Mouse (Mus musculus) CD4-positive, CD25-positive, alpha-beta regulatory T cell, adult 2 months (primary cell): Measurements from ENCODE around the gene Ccdc22.

Source experiments
- DNase-seq: peaks from one replicate; pipeline ENCODE4 v3.0.0-alpha.2; 2012; ENCODE audit warnings: low read depth, low spot score

Gene Ccdc22

DNA sequence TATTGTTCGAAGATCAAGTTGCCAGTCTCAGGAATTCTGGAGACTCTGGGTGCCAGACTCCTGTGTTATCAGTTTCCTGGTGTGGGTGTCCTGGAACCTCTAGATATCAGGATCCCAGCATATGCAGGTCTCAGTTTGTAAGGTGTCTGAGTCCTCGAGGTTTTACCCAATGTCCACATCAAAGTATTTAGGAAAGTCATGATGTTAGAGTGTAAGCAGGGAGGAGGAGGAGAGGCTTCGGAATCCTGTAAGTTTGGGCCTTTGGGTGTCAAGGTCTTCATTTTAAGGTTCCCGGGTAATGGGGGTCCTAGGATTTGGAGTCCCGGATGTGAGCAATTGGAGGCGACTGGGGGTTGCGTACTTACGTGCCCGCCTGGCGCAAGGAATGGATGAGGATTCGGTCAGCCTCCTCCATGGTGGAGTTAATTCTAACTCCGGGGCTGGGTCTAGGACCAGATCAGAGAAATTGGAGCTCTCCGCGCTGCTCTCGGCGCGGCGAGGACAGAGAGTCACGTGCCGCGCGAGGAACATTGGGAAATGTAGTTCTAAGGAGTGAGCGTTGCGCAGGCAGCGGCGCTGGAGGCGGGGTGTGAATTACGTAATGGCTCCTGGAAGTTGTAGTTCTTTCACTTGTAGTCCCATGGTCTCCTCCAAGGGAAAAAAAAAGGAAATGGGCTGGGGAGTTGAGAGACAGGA is at the start of gene Ccdc22:
Ccdc22 (minus strand) TSS at position 639 of the 696 bp plus-strand sequence.
- peak; percentile 87 for DNase-seq

DNA sequence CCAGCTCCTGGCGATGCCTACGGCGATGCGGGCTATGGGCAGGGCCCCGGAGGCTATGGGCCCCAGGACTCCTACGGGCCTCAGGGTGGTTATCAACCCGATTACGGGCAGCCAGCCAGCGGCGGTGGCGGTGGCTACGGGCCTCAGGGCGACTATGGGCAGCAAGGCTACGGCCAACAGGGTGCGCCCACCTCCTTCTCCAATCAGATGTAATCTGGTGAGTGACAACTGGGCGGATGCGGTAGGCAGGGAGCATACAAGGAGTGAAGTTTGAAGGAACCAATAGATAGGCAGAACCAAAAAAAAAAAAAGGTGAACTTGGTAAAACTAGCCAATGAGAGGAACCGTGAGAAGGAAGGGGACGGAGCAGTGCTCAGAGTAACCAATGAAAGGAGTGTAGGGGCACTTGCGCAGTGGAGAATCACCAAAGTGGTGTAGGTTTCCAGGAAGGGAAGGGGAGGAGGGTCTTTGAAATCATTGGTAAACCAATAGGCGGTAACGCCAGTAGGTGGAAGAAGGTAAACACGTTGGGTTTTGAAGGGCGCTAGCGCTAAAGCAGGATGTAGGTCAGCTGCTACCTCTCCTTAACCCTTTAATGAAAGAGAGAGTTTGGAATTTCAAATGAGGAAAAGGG is 43.5 kb upstream of the Ccdc22 start:
- peak; percentile 92 for DNase-seq

DNA sequence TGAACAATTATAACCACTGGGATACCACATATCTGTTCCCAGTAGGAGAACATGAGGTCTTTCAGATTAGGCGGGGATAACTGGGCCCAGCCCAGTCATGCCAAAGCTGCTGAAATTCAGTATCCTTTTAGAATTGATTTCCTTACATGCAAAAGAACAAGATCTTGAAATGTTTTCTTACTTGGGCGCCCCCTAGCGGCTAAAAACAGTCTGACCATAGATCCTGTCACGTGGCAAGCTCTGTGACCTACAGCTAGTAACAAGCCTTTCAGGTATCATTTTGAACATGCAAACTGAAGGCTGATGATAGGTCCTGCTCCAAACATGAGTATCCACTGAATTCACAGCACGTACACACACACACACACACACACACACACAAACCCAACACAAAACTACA is 40.0 kb upstream of the Ccdc22 start:
- peak; percentile 88 for DNase-seq

DNA sequence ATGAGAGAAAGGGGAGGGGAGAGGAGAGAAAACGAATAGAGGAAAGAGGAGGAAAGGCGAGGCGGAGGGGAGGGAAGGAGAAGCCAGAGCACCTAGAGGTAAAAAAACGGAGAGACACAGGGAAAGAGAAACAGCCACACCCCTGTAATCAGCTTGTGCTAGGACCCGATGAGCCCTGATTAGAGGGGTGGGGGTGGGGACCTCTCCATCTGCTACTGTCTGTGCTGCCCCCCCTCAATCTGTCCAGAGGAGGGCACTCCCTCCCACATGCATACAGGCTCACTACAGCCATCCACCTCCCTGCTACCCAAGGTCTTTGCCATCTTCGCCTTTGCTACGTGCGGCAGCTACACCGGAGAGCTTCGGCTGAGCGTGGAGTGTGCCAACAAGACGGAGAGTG is 35.5 kb upstream of the Ccdc22 start:
- DNase-seq = no peak

DNA sequence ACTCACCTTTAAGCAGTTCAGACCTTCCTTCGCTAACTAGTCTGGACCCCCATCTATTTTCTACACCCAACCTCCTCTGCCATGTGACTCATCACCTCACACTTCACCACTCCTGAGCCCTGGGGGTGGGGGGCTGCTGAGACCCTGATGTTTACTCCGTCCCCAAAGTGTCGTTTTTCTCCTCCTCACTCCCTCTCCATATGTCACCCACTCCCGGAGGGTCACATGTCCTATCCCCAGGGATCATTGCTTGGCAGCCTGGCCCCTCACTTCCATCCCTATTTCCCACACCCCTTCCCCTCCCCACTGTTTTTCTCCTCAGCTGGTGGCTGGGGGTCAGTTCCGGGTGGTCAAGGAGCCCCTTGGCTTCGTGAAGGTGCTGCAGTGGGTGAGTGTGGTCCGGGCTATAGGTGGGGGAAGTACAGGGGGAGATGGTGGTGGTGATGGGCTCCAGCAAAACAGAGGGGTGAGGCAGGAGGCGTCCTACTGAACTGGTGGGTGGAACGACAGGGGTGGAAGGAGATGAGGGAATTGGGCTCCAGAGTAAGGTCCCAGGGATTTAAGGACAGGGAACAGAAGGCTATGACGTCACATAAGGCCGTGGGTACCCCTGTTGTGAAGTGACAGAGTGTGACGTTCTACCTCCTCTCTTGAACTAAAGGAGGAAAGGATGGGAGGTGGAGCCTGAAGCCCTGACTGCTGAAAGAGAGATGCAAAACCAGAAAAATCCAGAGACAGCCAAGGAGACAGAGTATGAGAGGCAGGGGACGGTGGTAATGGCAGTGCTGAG is 34.4 kb upstream of the Ccdc22 start:
- DNase-seq = no peak

DNA sequence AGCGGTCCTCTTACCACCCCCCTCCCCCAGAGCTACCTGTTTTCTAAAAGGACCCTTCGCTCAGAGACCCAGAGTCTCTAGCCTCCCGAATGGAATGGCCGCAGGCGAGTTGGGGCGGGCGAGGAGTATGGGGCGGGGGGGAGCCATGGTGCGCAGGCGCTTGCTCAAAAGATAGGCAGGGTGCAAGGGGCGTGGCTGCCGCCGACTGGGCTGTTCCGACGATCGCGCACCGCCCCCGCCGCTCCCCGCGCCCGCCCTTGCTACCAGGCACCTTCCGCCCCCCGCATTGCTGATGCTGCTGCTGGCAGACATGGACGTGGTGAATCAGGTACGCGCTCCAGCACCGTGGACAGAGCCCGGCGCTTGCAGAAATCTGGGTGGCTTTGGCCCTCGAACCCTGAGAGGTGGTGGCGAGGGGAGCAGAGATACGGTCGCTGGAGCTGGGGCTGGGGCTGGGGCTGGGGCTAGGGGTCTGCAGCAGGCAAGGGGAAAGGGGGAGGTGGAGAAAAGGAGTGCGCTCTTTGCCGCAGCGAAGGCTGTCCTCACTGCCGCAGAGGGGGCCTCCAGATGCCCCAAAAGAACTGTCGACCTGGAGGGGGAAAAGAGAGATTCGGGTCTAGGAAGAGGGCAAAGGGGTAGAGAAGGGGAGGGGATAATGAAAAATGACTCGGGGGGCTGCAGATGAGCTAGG is 33.2 kb upstream of the Ccdc22 start, which contains the start of gene Syp:
Syp (plus strand) TSS at position 71 of the 691 bp plus-strand sequence.
- peak; percentile 91 for DNase-seq

DNA sequence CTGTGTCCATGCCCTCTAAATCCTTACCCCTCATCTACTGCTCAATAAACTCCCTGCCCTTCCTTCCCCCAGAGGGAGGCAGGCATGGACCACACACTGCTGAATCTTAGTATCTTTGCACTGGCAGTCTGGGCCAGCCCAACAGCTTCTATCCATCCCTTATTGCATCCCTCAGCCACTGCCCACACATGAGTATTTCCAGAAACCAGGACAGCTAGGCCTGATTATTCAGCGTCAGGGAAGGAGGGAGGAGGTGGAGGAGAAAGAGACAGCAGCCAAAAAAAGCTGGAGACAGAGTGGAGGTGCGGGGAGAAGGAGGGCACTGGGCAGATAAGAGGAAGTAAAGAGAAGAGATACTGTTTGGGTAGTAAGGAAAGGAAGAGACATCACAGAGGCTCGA is 29.8 kb upstream of the Ccdc22 start:
- DNase-seq = no peak

DNA sequence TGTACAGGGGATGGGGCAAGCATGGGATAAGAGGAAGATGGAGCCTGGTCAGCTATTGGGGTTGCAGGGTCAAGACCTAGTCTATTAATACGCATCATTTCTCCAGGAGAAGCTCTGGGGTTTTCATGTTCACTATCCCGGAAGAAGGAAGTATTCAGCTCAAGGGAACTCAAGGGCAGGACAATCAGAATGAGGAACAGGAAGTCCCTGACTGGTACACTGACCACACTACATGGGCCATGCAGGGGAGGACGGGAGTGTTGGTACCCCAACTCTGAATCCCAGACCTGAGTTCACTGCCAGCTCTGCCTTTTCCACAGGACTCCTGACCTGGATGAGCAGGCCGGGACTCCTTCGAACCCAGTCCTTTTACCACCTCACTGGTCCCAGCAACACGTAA is 27.2 kb upstream of the Ccdc22 start:
- no peak for DNase-seq

DNA sequence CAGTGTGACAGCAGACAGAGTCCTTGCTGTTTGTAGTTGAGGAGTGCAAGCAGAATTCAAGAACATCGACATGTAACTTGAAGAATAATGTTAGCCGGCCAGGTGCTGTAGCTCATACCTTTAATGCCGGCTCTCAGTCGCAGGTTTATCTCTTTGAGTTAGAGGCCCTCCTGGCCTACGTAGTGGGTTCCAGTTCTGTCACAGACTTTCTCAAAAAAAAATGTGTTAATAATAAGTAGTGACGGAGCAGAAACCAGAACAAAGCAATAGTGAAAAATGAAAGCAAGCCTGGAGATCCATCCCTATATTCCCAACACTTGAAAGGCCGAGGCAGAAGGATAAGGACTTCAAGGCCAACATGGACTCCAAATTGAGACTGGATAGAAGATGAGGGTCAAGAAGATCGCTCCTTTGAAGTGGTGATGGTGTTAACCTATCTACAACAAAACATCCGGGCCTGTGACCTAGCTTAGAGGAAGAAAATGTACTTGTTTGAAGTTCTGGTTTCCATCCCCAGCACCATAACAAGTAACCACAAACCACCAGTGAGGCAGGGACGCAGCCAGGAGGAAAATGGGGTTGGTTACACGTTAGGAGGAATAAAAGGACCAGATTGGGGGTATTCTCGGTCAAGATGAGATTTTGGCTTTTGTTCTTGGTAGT is 12.7 kb upstream of the Ccdc22 start:
- peak; percentile 68 for DNase-seq

DNA sequence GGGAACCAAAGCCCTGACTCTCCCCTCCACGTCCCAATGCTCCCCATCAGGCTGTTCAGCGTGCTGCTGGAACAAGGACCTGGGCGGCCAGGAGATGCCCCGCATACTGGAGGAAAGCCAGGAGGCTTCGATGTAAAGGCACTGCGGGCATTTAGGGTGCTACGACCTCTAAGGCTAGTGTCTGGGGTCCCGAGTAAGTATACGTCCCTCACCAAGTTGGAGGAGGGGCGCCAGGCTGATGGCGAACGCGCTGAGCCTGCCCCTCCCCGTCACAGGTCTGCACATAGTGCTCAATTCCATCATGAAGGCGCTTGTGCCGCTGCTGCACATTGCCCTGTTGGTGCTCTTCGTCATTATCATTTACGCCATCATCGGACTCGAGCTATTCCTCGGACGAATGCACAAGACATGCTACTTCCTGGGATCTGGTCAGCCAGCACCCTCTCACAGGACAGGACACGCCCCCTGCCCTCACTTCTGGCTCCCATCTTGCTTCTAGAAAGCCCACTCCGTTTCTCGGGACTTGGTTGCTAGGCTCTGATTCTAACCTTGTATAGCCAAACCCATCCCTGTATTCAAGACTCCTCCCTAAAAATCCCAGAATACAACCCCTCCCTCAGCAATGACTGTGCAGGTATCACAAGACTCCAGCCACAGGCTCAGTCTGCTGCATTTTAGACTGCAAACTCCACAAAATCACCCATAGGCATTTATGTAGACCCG is 5.4 kb upstream of the Ccdc22 start:
- no peak for DNase-seq

DNA sequence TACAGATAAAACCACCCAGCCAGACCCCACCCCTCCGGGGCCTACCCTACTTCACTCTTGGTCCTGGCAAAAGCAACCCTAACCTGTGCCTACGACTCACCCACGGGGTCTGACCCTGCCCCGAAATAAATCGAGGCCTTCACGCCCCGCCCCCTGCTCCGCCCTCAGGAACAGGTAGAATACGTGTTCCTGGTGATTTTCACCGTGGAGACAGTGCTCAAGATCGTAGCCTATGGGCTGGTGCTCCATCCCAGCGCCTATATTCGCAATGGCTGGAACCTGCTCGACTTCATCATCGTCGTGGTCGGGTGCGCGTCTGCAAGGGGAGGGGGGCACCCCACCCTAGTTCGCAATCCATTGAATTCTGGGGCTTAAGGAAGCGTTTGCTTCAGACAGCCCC is 4.7 kb upstream of the Ccdc22 start:
- DNase-seq = no peak

DNA sequence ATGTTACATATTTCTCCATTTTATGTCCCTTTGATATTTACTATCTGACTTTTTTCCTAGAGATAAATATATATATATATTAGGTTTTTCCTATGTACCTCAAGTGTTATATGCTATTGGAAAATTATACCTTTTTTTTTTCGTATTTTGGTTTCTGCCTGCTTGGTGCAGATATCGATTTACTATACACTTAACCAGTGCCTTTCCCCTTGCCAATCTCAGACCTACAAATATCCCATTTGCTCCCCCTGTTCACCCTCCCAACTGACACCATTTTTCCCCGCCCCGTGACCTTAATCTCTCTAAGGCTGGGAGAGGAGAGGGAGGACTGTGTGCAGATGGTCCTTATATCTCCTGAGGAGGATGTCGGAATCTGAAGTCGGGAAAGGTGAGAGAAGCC is 1.5 kb upstream of the Ccdc22 start, which contains the start of gene Cacna1f:
Cacna1f (plus strand) TSS at position 301 of the 400 bp plus-strand sequence.
- DNase-seq = no peak

DNA sequence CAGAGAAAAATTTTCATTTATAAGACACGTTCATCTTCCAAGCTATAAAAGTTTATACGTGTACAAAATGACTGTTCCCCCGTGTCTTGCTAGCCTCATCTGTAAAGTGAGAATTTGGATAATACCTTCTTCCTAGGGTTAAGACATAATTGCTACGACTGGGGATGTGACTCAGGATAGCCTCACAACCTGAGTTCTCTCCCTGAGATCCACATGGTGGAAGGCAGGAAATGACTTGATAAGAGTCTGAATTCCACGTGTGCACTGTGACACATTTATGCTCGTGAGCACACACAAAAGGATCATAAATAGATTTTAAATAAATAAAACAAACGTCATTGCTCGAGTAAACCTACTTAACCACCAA is 241 bp upstream of the Ccdc22 start:
- peak; percentile 36 for DNase-seq

DNA sequence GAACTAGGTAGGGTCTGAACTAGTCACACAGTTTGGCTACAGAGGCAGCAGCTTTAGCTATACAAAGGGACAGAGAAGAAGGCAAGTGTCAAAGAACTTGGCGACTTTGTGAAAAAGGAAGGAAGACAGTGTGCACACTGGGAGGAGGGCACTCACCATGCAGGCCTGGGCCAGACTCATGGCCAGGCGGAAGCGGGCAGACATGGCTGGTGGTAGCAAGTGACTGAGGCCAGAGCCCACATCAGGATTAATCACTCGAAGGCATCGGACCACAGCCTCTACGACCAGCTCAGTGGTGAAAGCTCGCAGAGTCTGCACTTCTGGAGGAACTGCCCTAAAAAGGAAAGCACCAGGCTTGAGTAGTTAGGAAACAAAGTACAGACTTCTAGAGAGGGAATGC is 1.3 kb downstream of the Ccdc22 start:
- DNase-seq = no peak

DNA sequence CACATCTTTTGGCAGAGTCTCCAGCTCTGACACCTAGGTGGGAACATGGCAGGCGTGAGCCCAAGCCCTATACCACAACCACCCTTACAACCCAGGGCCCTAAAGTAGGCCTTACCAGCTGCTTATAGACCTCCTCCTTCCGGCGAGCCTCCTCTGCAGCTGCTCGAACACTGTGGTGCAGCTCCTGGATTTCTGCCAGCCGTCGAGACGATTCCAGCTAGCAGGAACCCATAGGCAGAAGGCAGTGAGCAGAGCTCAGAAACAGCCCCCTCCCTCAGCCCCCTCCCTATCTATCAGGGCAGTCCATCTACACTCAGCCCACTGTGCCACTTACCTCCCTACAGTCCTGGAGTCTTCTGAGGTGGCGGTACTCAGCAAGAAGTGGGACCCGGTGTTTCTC is 9.9 kb downstream of the Ccdc22 start:
- DNase-seq = no peak

DNA sequence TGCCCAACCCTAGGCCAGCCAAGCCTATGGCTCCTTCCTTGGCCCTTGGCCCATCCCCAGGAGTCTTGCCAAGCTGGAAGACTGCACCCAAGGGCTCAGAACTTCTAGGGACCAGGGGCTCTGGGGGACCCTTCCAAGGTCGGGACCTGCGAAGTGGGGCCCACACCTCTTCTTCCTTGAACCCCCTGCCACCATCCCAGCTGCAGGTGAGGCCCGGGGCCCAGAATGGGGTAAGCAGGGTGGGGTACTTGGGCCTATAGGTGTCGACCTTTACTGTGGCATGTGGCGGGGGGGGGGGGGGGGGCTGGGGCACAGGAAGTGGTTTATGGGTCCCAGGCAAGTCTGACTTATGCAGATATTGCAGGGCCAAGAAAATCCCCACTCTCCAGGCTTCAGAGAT is 19.0 kb downstream of the Ccdc22 start:
- peak; percentile 45 for DNase-seq

DNA sequence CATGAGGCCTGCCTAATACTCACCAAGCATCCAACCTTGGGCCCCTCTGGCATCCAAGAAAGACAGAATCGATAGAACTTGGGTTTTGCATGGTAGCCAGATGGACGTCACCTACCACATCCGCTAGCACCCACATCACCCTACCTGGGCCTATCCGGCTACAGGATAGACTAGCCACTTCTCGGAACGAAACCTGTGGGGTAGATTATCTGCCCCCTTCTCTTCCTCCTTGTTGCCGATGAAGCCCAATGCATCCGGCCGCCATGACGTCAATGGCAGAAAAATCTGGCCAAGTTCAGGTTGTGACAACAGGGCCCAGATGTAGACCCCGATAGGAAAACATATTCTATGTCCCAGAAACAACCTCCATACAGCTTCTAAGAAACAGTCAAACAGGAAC is 21.4 kb downstream of the Ccdc22 start:
- peak; percentile 86 for DNase-seq

DNA sequence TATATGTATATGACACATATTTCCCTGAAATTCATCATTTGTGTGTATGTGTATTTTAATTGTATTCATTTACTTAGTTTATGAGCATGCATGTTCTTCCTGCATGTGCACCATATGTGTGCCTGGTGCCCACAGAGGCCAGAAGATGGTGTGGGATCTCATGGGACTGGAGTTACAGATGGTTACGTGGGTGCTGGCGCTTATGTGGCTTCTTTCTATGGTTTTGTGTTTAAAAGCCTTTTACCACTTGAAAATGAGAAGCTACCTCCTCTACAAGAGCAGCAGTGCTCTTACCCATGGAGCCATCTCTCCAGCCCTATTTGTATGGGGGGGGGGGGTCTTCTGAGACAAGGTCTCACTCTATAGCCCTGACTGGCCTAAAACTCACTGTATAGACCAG is 24.2 kb downstream of the Ccdc22 start:
- peak; percentile 50 for DNase-seq

DNA sequence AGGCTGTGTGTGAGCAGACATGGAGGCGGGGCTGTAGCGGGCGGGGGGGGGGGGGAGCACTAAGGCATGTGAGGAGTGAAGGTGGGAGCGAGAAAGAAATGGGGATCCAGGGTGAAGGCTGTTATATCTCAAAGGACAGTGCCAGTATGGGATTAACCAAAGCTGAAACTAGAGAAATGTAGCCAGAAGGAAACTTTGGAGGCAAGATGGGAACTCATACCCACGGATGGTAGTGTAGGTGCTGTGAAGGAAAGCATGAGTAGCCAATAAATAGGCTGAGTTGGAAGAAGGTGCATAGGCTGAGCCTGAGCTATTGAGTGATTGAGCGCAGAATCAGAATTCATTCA is 30.5 kb downstream of the Ccdc22 start:
- no peak for DNase-seq

DNA sequence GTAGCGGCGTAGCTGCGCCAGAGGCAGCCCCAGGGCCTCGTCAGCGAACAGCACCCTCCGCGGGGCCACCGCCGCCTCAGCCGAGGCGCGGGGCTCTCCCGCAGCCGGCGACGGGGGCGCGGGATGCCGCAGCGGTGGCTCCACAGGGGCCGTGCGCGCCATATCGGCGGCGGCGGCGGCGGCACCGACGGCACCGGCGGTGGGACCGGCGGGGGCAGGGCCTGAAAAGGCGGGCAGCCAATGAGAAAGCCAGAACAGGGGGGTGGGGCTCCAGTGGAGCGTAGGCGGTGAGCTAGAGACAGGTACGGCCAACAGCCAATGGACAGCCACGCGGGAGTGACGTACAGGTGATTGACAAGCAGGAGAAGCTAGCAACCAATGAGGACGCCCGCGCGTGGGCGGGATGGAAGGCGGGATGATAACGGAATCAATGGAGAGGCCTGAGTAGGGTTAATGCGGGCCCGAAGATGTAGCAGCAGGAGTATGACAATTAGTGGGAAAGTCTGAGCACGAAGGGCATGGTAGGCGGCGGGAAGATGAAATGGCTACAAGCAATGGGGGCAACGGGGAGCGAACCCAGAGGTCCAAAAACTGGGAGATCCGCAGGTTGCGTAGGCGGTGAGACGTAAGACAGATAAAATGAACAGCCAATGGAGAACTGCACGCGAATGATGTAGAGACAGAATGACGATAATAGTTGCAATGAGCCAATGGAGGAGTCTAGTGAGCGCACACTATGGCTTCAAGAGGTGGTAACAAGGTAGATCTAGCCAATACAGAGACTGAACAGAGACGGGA is 31.0 kb downstream of the Ccdc22 start, which contains the start of gene Ppp1r3f:
Ppp1r3f (minus strand) TSS at position 197 of the 798 bp plus-strand sequence.
- DNase-seq = peak; percentile 97
